Mouse (Mus musculus) kidney, postnatal 25 days (tissue): ENCODE data around the gene Dupd1.
A peak's percentile ranks its signal among the peaks of the same experiment; 100 is the strongest.

Experiments used
- DNase-seq, 2 experiments: peaks; one replicate each; pipeline ENCODE4 v3.0.0; 2021; ENCODE audit warnings: mixed read lengths in 2 of 2

Dupd1 gene

DNA sequence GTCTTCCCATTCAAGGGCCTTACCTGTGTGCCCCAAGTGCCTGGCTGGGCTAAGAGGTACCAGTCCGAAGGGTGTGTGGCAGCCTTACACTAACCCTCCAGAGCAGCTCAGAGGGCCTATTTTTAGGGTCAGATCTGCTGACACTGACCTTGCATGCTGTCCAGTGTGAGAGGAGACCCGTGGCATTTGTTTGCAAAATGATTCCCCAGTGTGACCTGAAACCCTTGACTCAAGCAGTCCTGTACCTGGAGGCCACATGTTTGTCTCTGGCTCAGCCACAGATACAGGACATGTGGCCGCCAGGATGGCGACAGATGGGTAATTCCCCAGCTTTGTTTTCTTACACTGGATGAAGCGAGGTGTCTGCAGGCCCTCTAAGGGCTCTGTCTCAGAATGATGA, at the start of gene Dupd1:
Gene Dupd1, minus strand, starts transcription at position 91 of the 400 bp plus-strand sequence.
- DNase-seq, result peak in 1 of 2 experiments; percentile 15

DNA sequence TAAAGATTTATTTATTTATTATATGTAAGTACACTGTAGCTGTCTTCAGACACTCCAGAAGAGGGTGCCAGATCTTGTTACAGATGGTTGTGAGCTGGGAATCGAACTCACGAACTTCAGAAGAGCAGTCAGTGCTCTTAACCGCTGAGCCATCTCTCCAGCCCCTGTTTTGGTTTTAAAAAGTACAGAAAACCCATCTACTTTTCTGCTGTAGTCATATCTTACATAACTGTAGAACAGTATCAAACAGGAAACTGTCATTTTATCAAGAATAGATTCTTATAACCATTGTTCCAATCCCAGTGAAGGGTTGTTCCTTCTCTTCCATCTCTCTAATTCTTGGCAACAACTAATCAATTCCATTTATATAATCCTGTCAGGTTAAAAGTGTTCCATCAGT, 49.4 kb upstream of the Dupd1 start:
- no peak for DNase-seq

DNA sequence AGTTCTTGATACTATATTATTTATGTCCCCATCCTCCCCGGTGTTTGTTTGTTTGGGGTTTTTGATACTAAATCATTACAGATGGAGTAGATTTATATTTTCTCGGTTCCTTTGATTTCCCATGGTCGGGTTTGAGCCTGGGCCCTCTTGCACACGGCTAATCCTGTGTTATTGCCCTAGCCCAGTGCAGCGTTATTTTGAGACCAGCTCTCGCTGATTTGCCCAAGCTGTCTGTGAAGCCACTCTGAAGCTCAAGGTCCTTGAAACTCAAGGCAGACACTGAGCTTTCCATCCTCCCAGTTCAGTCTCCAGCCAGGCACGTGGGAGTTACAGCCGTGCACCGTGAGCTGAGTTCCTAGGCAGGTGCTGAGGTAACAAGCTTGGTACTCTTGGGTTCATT, 47.2 kb upstream of the Dupd1 start:
- no peak for DNase-seq

DNA sequence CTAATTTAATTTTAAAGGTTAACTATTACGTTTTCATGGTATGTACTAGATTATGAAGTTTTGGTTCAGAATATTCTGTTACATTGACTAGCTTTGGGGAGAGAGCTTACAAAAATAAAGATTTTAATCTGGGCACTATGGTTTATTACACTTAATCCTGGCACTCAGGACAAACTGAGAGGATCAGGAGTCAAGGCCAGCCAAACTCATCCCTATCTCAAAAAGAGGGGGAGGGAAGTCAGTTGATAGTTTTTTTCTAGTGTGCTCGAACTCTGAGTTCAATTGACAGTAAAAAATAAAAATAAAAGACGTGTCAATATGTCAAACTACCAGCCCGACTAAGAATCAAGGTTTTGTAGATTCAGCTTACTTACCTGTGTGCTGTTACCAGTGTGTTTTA, 39.0 kb upstream of the Dupd1 start:
- DNase-seq, result no peak

DNA sequence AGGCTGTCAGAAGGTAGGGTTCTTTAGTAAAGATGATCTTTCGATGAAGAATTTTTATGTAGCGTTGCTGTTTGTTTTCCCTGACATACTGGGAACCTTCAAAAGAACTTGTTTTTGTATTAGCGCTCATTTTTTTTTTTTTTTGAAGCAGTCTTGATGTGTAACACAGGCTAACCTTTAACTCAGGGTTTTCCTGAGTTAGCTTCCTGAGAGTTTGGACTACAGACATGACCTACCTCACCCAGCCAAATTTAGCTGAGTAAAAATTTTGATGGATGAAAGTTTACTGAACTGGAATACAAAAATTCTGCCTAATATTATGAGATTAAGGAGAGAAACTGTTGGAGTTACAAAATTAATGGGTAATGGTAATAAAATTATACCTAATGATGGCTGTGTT, 38.0 kb upstream of the Dupd1 start:
- DNase-seq, result no peak

DNA sequence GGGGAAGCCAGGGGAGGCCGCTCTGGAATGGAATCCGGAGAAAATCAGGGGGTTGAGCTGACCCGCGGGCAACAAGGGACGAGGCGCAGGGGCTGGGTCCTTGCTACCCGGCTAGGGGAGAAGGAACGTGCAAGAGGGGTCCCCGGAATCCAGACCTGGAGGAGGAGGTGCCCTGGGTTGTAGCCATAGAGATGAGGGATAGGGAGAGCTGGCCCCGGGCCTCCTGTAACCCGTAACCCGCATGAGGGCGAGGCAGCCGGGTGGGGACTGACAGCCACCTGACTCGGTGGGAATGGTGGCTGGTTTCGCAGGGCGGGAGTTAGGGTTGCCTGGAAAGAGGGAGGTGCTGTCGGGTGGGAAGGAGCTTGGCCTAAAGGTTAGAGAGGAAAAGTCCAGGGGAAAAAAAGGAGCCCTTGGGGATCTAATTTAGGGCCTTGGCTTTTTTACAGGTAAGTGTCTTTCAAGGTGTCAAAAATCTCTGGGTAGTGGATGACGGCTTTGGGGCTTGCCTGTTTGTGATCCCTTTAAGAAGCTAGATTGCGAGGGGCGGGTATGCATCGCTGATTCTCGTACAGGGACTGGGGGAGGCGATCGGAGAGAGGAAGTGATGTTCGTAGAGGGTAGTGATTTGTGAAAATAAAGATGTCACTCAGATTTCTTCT, 36.6 kb upstream of the Dupd1 start, which contains the start of gene Dusp13:
Gene Dusp13, minus strand, starts transcription at position 301 of the 662 bp plus-strand sequence.
- DNase-seq, result peak; percentile 76 to 90

DNA sequence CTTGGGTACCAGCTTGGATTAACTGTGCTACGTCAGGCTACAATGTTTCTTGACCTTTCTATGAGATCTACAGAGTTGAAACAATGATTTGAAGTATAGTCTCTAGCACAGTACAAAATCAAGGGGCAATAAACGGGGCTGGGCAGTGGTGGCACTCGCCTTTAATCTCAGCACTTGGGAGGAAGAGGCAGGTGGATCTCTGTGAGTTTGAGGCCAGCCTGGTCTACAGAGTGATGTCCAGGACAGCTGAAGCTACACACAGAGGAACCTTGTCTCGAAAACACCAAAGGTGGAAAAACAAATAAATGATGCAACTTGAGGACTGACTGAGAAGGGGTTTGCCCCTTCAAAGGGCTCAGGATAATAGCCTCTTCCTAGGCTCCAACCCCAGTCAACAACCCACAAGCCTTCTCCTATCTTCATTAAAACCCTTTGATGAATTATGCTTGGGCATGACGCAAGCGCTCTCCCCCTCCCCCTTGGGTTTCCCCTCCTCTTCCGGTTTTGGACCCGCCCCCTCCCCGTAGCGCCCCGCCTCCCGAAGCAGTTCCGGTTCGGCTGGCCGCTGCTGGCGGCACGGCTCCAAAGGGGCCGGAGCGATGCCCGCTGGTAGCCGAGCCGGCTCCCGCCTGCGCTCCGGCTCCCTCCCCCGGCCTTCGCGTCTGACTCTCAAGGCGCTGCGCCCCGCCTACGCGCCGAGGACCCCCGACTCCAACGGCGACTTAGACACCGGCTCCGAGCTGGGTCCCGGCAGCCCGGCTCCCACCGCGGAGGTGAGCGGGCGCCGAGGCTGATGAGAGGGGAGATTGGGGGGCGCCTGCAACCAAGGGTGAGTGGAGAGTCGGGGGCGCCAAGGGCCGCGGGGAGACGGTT, 35.9 kb upstream of the Dupd1 start, which contains the start of gene Samd8:
Gene Samd8, plus strand, starts transcription at position 524 of the 873 bp plus-strand sequence.
- peak; percentile 88 to 91 for DNase-seq

DNA sequence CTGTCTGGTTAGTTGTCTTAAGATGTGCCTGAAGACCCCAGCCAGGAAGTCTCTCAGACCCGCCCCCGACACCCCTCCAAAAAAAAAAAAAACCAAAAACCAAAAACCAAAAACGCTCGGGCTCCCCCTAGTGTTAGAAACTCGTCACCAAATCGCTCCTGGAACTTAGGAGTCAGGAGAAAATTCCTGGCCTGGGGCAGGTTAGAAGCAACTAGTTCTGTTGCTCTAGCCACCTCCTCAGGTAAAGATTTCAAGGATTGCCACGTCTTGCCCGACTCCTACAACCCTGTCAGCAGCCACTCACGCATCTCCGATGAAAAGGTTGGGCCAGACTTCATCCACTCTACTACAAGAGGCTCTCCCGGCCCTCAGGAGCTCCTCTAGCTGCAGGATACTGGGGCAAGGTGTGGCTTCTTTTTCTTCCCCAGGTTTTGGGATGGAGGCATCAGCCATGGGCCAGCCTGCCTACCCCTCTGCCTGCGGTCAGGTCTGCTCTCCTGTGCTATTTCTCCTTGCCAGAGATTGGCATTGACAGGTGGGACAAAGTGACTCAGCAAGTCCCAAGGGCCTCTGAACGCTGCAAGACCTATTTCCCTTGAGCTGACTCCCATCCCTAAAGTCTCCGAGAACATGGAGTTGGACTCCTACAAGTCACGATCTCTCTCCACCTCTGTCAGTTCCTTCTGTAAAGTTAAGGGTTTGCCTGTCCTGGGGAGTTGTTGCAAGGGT, 33.9 kb upstream of the Dupd1 start:
- peak; percentile 65 to 86 for DNase-seq

DNA sequence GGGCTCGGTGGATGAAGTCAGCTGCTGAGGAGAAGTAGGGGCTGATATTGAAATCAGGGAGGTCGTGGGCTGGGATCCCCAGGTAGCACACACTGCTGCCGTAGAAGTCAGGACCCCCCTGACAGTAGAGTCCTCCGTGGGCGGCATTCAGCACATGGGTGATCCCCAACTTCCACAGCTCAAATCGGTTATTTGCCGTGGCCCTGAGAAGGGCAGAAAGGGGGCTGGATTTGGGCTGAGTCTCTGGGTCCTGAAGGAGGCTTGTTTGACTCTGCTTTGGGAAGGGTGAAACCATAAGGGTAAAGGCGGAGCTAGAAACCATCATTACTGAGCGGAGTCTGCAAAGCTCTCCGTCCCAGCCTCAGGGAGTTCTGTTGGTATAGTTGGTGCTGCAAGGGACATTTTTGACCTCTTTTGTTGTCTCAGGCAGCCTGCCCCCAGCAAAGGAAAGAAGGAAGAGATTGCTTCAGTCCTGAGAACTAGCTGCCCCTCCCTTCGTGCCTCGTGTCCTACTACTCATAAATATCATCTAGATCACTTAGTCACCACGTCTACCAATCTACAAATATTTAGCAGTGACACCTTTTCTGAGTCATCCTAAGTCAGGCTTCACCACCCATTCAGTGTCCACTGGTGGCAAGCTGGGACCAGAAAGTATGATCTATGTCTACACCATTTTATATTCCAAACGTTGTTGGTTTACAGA, 33.2 kb upstream of the Dupd1 start:
- no peak for DNase-seq

DNA sequence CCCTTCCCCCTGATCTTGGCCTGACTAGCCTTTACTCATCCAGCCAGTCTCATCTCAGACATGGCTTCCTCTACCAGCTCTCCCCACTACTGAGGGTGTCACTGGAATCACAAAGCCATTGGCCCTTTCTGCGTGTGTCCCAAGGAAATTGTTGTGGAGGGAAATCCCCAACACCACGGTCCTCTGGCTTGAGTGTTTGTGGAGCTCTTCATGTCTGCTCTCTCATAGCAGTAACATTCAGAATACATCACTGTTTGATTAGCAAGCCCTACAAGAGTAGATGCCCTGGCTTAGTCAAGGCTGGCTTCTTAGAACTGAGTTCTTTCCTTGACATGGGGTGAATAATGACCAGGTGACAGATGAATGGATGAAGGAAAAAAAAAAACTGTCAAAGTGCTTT, 32.5 kb upstream of the Dupd1 start:
- DNase-seq, result no peak

DNA sequence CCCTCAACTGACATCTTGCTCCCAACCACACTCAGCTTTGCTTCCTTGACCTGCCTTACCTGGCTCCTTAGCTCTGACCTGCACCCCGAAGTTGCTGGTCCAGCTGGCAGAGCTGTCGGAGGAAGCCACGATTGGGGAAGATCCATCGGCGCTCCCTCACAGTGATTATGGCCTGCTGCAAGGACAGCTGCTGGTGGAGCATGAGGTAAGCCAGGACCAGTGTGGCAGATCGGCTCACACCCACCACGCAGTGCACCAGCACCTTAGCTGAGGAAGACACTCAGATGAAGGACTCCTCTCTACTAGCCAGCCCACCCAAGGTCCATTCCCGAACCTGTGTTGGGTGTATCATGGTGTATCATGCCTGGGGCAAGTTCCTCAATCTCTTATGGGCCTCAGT, 31.9 kb upstream of the Dupd1 start:
- DNase-seq, result no peak

DNA sequence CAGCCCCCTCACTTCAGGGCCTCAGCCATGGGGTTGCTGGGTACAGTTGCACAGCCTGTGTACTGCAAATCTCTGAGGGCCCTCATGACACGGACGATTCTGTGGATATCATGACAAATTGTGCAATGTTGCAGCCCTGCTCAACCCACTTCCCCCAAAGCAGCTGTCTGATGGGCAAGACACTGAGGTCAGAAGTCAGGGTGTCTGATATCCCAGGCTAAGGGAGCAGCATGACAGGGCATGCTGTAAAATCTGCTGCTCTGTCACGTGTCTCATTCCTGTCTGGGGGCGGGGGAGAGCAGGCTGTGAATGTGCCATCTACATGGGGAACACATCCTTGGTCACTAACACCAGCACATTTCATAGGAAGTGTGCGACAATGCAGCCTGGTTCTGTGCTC, 30.8 kb upstream of the Dupd1 start:
- no peak for DNase-seq

DNA sequence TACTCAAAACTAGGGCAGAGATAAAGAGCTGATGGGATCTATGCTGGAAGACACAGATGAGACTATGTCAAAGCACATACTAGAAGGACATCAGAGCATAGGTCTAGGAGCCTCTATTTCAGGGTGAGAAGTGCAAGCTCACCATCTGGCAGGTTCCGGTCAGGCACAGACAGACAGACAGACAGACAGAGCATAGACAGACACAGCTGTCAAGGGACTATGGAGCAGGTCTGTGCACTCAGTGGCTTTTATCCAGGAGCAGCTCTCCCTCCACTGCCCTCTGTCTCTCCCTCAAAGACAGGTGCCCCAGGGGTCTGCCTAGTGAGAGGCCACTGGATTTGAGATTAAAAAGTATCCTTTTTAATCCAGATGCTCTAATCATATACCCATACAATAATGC, 29.8 kb upstream of the Dupd1 start:
- no peak for DNase-seq

DNA sequence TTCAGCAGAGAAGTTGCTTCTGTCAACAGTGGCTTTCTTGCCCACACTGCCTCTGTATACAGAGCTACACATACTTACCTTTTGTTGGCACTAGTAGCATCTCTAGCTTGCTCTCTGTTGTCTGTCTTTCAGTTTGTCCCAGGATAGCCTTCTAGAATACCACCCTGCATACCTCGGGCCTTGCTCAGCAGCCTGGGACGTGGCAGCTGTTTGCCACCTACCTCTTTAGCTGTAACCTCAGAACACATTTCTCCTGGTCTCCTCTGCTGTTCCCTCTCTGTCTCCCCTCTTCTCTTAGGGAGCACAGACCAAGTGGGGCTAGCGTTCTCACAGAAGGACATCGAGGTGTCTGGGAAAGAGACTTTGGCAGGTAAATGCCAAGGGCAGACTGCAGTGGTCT, 28.1 kb upstream of the Dupd1 start:
- no peak for DNase-seq

DNA sequence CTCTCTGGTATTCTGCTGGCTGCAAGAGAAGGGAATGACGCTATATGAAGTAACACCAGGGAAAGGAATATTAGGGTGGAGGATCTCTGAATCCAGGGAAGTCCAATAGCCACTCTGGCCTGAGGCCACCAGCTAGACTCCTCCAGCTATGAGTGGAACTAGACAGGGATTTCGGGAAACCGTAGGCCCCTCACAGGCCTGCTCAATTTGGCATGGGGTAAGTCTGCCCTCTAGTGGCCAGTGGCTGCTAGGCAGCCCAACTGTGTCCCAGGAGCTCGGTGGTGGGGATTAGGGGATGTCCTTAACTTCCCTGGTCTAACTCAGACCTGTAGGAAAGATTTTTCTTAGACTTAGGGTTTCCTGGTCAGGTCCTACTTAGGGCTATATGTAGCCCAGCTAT, 27.4 kb upstream of the Dupd1 start:
- peak; percentile 74 to 84 for DNase-seq

DNA sequence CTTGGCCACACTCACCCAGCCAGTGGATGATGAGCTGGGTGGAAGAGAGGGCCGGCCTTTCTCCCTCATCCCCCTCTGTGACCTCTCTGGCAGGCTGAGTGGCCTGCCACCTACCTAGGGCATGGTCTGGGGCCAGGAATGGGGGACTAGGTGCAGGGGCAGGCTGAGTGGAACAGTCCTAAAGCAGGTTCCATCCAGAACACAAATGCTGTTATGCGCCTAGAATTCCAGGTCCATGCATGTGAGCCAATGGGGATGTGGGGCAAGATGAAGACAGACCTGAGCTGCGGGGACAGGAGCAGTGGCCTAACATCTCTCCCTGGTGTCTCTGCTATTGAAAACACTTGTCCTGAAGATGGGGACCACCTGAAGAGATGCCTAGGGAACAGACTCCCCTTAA, 26.9 kb upstream of the Dupd1 start:
- DNase-seq, result no peak

DNA sequence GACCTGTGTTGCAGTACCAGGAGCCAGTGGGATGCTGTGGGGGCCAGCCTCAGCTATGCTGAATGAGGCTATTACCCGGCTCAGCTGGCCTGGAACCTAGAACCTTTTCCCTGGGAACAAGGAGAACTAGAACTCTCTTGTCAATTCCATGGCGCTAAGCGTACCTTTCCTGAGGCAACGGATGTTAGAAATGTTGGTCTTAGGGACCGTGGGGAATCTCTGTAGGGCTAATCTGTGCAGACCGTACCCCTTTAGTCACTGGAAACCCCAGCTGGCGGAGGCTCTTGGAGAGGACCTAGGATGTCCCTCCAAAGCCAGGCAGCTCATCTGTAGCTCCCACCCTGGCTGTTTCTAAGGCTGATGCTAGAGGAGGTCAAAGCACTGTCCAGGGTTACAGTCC, 26.0 kb upstream of the Dupd1 start:
- no peak for DNase-seq

DNA sequence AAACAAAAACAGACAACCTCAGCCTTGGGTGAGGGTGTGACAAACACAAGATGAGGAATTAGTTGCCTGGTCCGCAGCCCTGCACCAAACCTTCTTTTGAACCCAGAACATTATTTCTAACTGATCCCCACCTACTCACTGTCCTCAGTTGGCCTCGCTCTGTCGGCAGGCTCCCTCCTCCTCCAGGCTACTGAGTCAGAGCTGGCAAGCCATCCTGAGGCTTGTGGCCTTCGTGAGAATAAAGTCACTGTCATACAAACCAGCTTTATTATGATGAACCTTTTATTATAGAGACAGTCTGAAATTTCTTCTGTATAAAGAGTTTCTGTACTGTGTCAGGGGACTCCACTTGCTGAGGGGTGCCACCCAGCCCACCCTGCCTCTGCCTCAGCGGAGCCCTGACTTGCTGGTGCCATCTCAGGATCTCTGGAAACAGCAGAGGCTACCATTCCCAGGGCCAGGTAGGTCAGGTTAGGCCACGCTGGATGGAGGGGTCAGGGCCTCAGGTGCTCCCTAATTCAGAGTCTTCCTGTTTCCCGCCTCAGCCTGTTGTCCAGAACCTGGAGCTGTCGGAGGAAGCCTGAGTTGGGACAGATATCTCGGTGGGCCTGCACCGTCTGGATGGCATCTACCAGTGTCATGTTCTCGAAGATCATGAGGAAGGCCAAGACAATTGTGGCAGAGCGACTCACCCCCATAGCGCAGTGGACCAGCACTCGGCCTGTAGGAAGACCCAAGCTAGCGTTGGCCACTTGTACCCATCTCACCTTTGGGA, 18.9 kb upstream of the Dupd1 start:
- no peak for DNase-seq

DNA sequence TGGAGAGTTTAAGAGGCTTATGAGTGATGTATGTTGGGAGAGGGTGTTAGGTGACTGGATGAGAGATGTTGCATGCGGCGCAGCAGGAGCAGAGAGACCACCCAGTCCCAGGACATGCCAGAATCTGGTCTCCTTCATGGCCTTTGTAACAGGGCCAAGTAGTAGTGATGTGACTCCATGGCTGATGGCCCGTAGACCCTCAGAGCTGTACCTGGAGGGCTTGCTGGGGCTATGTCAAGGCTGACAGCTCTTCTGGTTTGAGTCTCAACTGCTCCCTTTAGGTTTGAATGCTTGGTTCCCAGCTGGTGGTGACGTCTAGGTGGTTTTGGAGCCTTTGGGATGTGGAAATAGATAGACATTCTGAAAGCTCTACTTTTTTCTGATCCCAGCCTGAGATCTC, 15.6 kb upstream of the Dupd1 start:
- DNase-seq, result no peak

DNA sequence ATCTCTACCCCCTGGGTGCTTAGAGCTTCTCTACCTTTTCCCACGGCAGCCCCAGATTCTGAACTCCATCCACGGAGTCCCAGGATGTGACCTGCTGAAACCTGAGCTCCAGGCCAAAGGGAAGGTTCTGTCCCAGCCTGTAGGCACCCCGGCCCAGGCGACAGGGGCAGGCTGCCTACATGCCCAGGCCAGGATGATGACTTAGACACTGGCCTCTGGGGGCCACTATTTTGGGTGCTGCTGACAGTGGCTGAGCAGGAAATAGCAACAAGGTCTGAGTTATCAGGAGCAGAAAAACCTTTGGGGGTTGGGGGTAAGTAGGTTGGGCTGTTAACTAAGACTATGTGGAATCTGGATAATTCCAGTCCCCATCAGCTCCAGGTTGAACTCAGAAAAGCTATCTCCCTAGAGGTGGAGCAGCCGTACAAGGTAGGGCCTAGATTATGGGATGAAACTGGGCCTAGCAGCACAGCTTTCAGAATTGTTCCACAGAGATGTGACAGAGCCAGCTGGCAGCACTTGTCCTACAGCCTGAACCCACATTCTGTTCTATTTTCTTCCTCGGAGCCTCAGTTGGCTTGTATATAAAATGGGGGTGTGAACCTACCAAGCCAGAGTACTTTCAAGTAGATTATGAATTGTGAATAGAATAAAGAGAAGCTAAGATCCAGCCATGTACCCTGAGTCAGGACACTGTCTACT, 14.8 kb upstream of the Dupd1 start:
- DNase-seq, result no peak

DNA sequence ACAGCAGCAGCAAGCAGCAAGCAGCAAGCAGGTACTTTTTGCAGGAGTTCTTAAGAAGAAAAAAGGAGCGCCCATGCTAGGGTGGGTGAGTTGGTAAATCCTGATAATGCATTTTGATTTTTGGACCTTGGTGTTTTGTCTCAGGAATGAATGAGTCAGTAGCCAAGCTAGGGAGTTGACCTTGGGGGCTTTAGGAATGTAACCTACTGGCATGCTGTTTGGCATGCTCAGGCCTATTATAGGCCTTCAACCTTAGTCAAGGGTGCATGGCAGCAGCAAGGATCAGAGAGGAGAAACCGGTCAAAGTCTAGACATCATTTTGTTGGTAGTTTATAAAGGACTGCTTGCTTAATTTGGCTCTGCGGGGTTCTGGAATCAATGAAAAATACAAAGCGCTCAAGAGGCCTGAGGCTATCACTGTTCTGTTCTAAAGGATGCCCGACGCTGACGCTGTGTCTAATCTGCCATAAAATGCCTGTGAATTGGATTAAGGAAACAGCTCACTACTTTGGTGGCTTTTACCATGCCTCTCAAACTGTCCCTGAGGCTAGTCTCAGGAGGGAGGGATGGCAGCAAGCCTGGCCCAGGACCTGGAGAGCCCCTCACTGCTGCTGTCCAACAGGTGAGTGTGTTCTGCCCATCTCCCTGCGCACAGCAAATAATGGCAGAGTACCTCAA, 7.8 kb upstream of the Dupd1 start:
- peak in 1 of 2 experiments; percentile 7 for DNase-seq
